ENCODE assay signal across 9 mouse cellular contexts in genomic region chr13:38503137-38503849, GRCm38 (mm10). TPM values are rescaled to one million over a fixed set of nuclear protein-coding genes. Genes with fewer than 3 reads are reported as not detected.
DNase-seq lines count a peak whose midpoint lies in the region; ATAC-seq lines count a peak whose summit lies in the region.
"Had no signal": no experiment of that assay in that cellular context is flagged by ENCODE, and none has a peak within 500 bp of the region (broad histone marks: within the 10 kb centered on the region; RNA-seq: fewer than 3 reads in every experiment).

No protein-coding gene starts in this region.

- H3K4me1 ChIP-seq in heart, embryonic 12.5 days (replicated peaks) = peaks cover 11% of the 10 kb centered on the region
- H3K4me1 ChIP-seq: embryonic facial prominence, embryonic 13.5 days had no signal

- 0 out of 2 replicates have a peak, but pooled peaks cover 3% of the 10 kb centered on the region for H3K9me3 ChIP-seq in heart, embryonic 12.5 days (replicated peaks)
- H3K9me3 ChIP-seq: embryonic facial prominence, embryonic 13.5 days had no signal

- H3K9ac ChIP-seq in heart, embryonic 12.5 days = no peak overlapping the region
- H3K9ac ChIP-seq: embryonic facial prominence, embryonic 13.5 days had no signal

- no peak overlapping the region for H3K4me3 ChIP-seq in heart, embryonic 12.5 days
- H3K4me3 ChIP-seq: embryonic facial prominence, embryonic 13.5 days had no signal

- DNase-seq in heart, adult 11 months = peak; percentile 94
- peak; percentile 50 for DNase-seq in 3134 (ENCODE audit: extremely low read depth, insufficient read length, low spot score)
- peak; percentile 91 for DNase-seq in adrenal gland, postnatal 10 days
- peak; percentile 62 for DNase-seq in lung, postnatal 25 days (ENCODE audit: low spot score)
- no peak for DNase-seq in frontal cortex, adult 2 months (ENCODE audit: extremely low spot score in 1 of 2, low spot score in 1 of 2)
- DNase-seq in ovary, adult 18-20 months (ENCODE audit: low spot score) = no peak

- ATAC-seq in heart, embryonic 12.5 days (ENCODE audit: insufficient number of reproducible peaks, low FRiP score) = no peak
- no peak for ATAC-seq in erythroid progenitor cell, adult 5-6 weeks (replicated peaks; ENCODE audit: low FRiP score, poor library complexity, severe bottlenecking)

- peaks cover 95% of the 10 kb centered on the region for H3K36me3 ChIP-seq in heart, embryonic 12.5 days

- no peak overlapping the region; the same call in 1 of the 2 replicates for H3K27ac ChIP-seq in heart, embryonic 12.5 days (ENCODE audit: poor library complexity, severe bottlenecking)
- H3K27ac ChIP-seq: embryonic facial prominence, embryonic 13.5 days had no signal

- H3K4me2 ChIP-seq in heart, embryonic 12.5 days = no peak overlapping the region
- H3K4me2 ChIP-seq: embryonic facial prominence, embryonic 13.5 days had no signal

- WGBS in heart, embryonic 12.5 days = 69% methylated on average over 14 of the region's 14 CpGs

- H3K27me3 ChIP-seq in heart, embryonic 12.5 days (replicated peaks) = no peaks in the 10 kb centered on the region
- H3K27me3 ChIP-seq: embryonic facial prominence, embryonic 13.5 days had no signal

RNA-seq across cellular contexts. Expression of gene Txndc5, which starts 25.3 kb away (rescaled TPM):
- polyA plus RNA-seq in heart, embryonic 12.5 days (2016; fragmentation: Nextera tagmentation; extraction: Ambion mirVana) = 254 and 258 TPM in 2 replicates
- 100 to 1,000 TPM; 147 to 152 TPM for total RNA-seq in adrenal gland, postnatal 10 days (2021)
- 8.6 and 11.7 TPM in 2 replicates for total RNA-seq in erythroid progenitor cell, adult 5-6 weeks (2015; ENCODE audit: low replicate concordance)
- total RNA-seq in erythroid progenitor cell, adult 5-6 weeks (2017; ENCODE audit: low replicate concordance) = 4.6 and 8.6 TPM in 2 replicates
- polyA plus RNA-seq in frontal cortex, adult 2 months (2012; rRNA removed) = 37.8 and 38.7 TPM in 2 replicates

Comparison
In these comparisons a context has a peak if more than half of its experiments do, and no peak if none do; other contexts are left out.
1. DNase-seq: peak in heart, adult 11 months (single experiment), 3134 (single experiment), adrenal gland, postnatal 10 days (single experiment) and lung, postnatal 25 days (single experiment); none in frontal cortex, adult 2 months (0 of 2) and ovary, adult 18-20 months (single experiment).
2. RNA of gene Txndc5, which starts 25.3 kb away (total RNA-seq): 147 to 152 TPM in adrenal gland, postnatal 10 days; 4.6 to 11.7 TPM in erythroid progenitor cell, adult 5-6 weeks; every median in the first group is over 10 times any median in the second.